In genomic region chr4:138415991-138416390, GRCm38 (mm10) we compare ENCODE assay signal across 24 mouse cellular contexts. TPM values are rescaled to one million over a fixed set of nuclear protein-coding genes. Genes with fewer than 3 reads are reported as not detected.
DNase-seq lines count a peak whose midpoint lies in the region; ATAC-seq and TF ChIP-seq lines count a peak whose summit lies in the region.
"Had no signal": no experiment of that assay in that cellular context is flagged by ENCODE, and none has a peak within 500 bp of the region (broad histone marks: within the 10 kb centered on the region; RNA-seq: fewer than 3 reads in every experiment).

No protein-coding gene starts in this region.

- H3K9me3 ChIP-seq in midbrain, embryonic 14.5 days (ENCODE audit: control insufficient read depth, low read length) = no peaks in the 10 kb centered on the region
- H3K9me3 ChIP-seq: forebrain, embryonic 13.5 days; G1E; heart, embryonic 13.5 days; limb, embryonic 10.5 days had no signal

- DNase-seq in layer of hippocampus, adult 2 months (ENCODE audit: low spot score in 2 of 2) = peak; percentile 48 to 50
- DNase-seq in layer of hippocampus, postnatal 25 days (ENCODE audit: extremely low spot score in 1 of 2, low spot score in 1 of 2) = no peak
- DNase-seq in right cerebral cortex, adult 18-20 months = peak; percentile 86
- no peak for DNase-seq in right cerebral cortex, postnatal 10 days (ENCODE audit: low spot score in 2 of 2)
- peak; percentile 33 for DNase-seq in induced T-regulatory cell, adult 2 months (ENCODE audit: low read depth)
- DNase-seq in midbrain, embryonic 14.5 days = no peak
- DNase-seq: gastrocnemius, adult 2 months; heart, adult 11 months; heart, postnatal 4 days; kidney, adult 2 months; kidney, postnatal 25 days; lung, embryonic 14.5 days; thymus, adult 18-20 months had no signal

- H3K4me1 ChIP-seq in midbrain, embryonic 14.5 days (ENCODE audit: control insufficient read depth, insufficient read depth, low read length) = peaks cover 8% of the 10 kb centered on the region; the same call in 1 of the 2 replicates

- H3K4me2 ChIP-seq in midbrain, embryonic 14.5 days (ENCODE audit: low read length) = no peak overlapping the region
- H3K4me2 ChIP-seq: forebrain, embryonic 13.5 days; heart, embryonic 13.5 days; liver, embryonic 11.5 days; lung, embryonic 14.5 days had no signal

- no peaks in the 10 kb centered on the region for H3K27me3 ChIP-seq in midbrain, embryonic 14.5 days (ENCODE audit: control insufficient read depth, insufficient read depth, low read length)

- 73% methylated on average over 3 of the region's 3 CpGs for WGBS in midbrain, embryonic 14.5 days

- no peak for ATAC-seq in granulocyte monocyte progenitor cell, adult 5-6 weeks (replicated peaks; ENCODE audit: poor library complexity, severe bottlenecking)
- ATAC-seq in midbrain, embryonic 14.5 days (ENCODE audit: low FRiP score, low TSS enrichment) = no peak
- ATAC-seq: forebrain, embryonic 13.5 days had no signal

- peak overlapping the region; percentile 75 for H3K27ac ChIP-seq in layer of hippocampus, adult 2 months
- H3K27ac ChIP-seq in midbrain, embryonic 14.5 days (replicated peaks; ENCODE audit: low read depth, low read length) = no peak overlapping the region
- H3K27ac ChIP-seq: forebrain, embryonic 13.5 days; gastrocnemius, adult 2 months; heart, embryonic 13.5 days; limb, embryonic 10.5 days had no signal

- no peak for TF ChIP-seq CTCF in layer of hippocampus, adult 2 months (conservative IDR thresholded peaks at IDR 0.05)

- H3K4me3 ChIP-seq in layer of hippocampus, adult 2 months = no peak overlapping the region
- H3K4me3 ChIP-seq in midbrain, embryonic 14.5 days (replicated peaks; ENCODE audit: low read depth, low read length) = no peak overlapping the region
- H3K4me3 ChIP-seq: forebrain, embryonic 13.5 days; gastrocnemius, adult 2 months; heart, embryonic 13.5 days; limb, embryonic 10.5 days; megakaryocyte, embryonic 14.5 days had no signal

- H3K9ac ChIP-seq in midbrain, embryonic 14.5 days (replicated peaks; ENCODE audit: low read length) = no peak overlapping the region
- H3K9ac ChIP-seq: forebrain, embryonic 13.5 days; heart, embryonic 13.5 days; lung, embryonic 14.5 days had no signal

- no peaks in the 10 kb centered on the region for H3K36me3 ChIP-seq in midbrain, embryonic 14.5 days (ENCODE audit: control insufficient read depth, insufficient read depth, low read length)
- H3K36me3 ChIP-seq: G1E; heart, embryonic 13.5 days; limb, embryonic 10.5 days had no signal

RNA-seq across cellular contexts. Expression of gene Mul1, which starts 18.5 kb away (rescaled TPM):
- 10 to 100 TPM; 54.4 to 57.9 TPM for total RNA-seq in layer of hippocampus, adult 2 months (2021)
- total RNA-seq in layer of hippocampus, postnatal 25 days (2021) = 10 to 100 TPM; 57.7 to 57.8 TPM
- total RNA-seq in granulocyte monocyte progenitor cell, adult 5-6 weeks (2014; fragmentation: Nextera tagmentation) = 7.4 and 10.1 TPM in 2 replicates
- total RNA-seq in granulocyte monocyte progenitor cell, adult 5-6 weeks (2017) = 7.6 and 8.7 TPM in 2 replicates
- 22.8 and 23.8 TPM in 2 replicates for polyA plus RNA-seq in midbrain, embryonic 14.5 days (2014; fragmentation: Nextera tagmentation; extraction: Ambion mirVana)

RNA-seq across cellular contexts. Expression of gene Fam43b, which starts 19.7 kb away (rescaled TPM):
- total RNA-seq in layer of hippocampus, adult 2 months (2021) = 10 to 100 TPM; 26.5 to 33.1 TPM
- 10 to 100 TPM; 28.7 to 31.0 TPM for total RNA-seq in layer of hippocampus, postnatal 25 days (2021)
- total RNA-seq in granulocyte monocyte progenitor cell, adult 5-6 weeks (2014; fragmentation: Nextera tagmentation) = not detected in 2 replicates
- total RNA-seq in granulocyte monocyte progenitor cell, adult 5-6 weeks (2017) = not detected in 2 replicates
- 5.4 and 6.7 TPM in 2 replicates for polyA plus RNA-seq in midbrain, embryonic 14.5 days (2014; fragmentation: Nextera tagmentation; extraction: Ambion mirVana)
- total RNA-seq: gastrocnemius, adult 2 months; heart, postnatal 4 days had no signal
- polyA plus RNA-seq: C2C12; G1E; heart, embryonic 13.5 days; kidney, adult 2 months; limb, embryonic 10.5 days; lung, embryonic 14.5 days; neural tube, embryonic 11.5 days; small intestine, adult 2 months; urinary bladder, adult 2 months had no signal

RNA-seq across cellular contexts. Expression of gene Camk2n1, which starts 38.1 kb away (rescaled TPM):
- total RNA-seq in layer of hippocampus, adult 2 months (2021) = 100 to 1,000 TPM; 378 to 385 TPM
- total RNA-seq in layer of hippocampus, postnatal 25 days (2021) = 100 to 1,000 TPM; 348 to 359 TPM
- not detected in 2 replicates for total RNA-seq in granulocyte monocyte progenitor cell, adult 5-6 weeks (2014; fragmentation: Nextera tagmentation)
- not detected in 2 replicates for total RNA-seq in granulocyte monocyte progenitor cell, adult 5-6 weeks (2017)
- 15.4 and 20.5 TPM in 2 replicates for polyA plus RNA-seq in midbrain, embryonic 14.5 days (2014; fragmentation: Nextera tagmentation; extraction: Ambion mirVana)

RNA-seq across cellular contexts. Expression of gene Cda, which starts 48.2 kb away (rescaled TPM):
- total RNA-seq in layer of hippocampus, adult 2 months (2021) = 1 to 10 TPM; 1.9 to 3.2 TPM
- total RNA-seq in layer of hippocampus, postnatal 25 days (2021) = 1 to 10 TPM; 1.9 to 3.1 TPM
- not detected in 2 replicates for total RNA-seq in granulocyte monocyte progenitor cell, adult 5-6 weeks (2014; fragmentation: Nextera tagmentation)
- not detected in 2 replicates for total RNA-seq in granulocyte monocyte progenitor cell, adult 5-6 weeks (2017)
- 2.4 and 4.6 TPM in 2 replicates for polyA plus RNA-seq in midbrain, embryonic 14.5 days (2014; fragmentation: Nextera tagmentation; extraction: Ambion mirVana)
- total RNA-seq: G1E had no signal
- polyA plus RNA-seq: G1E had no signal

Comparison
In these comparisons a context has a peak if more than half of its experiments do, and no peak if none do; other contexts are left out.
1. DNase-seq: peak in layer of hippocampus, adult 2 months (2 of 2), right cerebral cortex, adult 18-20 months (single experiment) and induced T-regulatory cell, adult 2 months (single experiment); none in layer of hippocampus, postnatal 25 days (0 of 2), right cerebral cortex, postnatal 10 days (0 of 2) and midbrain, embryonic 14.5 days (single experiment).
2. RNA of gene Mul1, which starts 18.5 kb away (total RNA-seq): 54.4 to 57.9 TPM in layer of hippocampus, adult 2 months and 57.7 to 57.8 TPM in layer of hippocampus, postnatal 25 days; 7.4 to 10.1 TPM in granulocyte monocyte progenitor cell, adult 5-6 weeks; every median in the first group is over 4 times any median in the second.
3. RNA of gene Fam43b, which starts 19.7 kb away (total RNA-seq): 26.5 to 33.1 TPM in layer of hippocampus, adult 2 months and 28.7 to 31.0 TPM in layer of hippocampus, postnatal 25 days; not detected in granulocyte monocyte progenitor cell, adult 5-6 weeks; every median in the first group is over 10 times any median in the second.
4. RNA of gene Camk2n1, which starts 38.1 kb away (total RNA-seq): 378 to 385 TPM in layer of hippocampus, adult 2 months and 348 to 359 TPM in layer of hippocampus, postnatal 25 days; not detected in granulocyte monocyte progenitor cell, adult 5-6 weeks; every median in the first group is over 100 times any median in the second.